Mouse (Mus musculus) CH12.LX (cell line): ENCODE data around the gene Dnajc11. TPM values are rescaled to one million over a fixed set of nuclear protein-coding genes. Genes with fewer than 3 reads are reported as not detected.

Experiments
- DNase-seq: peaks from one replicate; pipeline ENCODE4 v3.0.0-alpha.2; 2013; ENCODE audit errors: extremely low read depth
- H3K27ac ChIP-seq: 2 replicates; pipeline ENCODE4 v1.5.1; 2012; ENCODE audit warnings: low read depth, mild to moderate bottlenecking, control low read depth, moderate library complexity; ENCODE audit not compliant: insufficient read depth
- H3K27me3 ChIP-seq: replicated peaks from 2 replicates; pipeline ENCODE3; 2012; ENCODE audit warnings: inconsistent platforms
- H3K36me3 ChIP-seq, 2 experiments: replicated peaks in 1 of 2; 2 replicates each; pipeline versions ENCODE3 to v1.6.1; 2012; ENCODE audit warnings: inconsistent platforms in 1 of 2, low read length in 1 of 2, mild to moderate bottlenecking in 1 of 2, mixed read lengths in 1 of 2, moderate library complexity in 1 of 2; ENCODE audit not compliant: control insufficient read depth in 1 of 2, insufficient read depth in 1 of 2
- H3K4me1 ChIP-seq, 2 experiments: 2 replicates each; pipeline ENCODE4 v1.6.1; 2012; ENCODE audit warnings: inconsistent platforms in 1 of 2, moderate library complexity in 1 of 2; ENCODE audit not compliant: insufficient read depth in 2 of 2, control insufficient read depth in 1 of 2
- H3K4me2 ChIP-seq: 2 replicates; pipeline ENCODE4 v1.6.1; 2012; ENCODE audit warnings: low read depth, mild to moderate bottlenecking, control low read depth; ENCODE audit not compliant: poor library complexity, insufficient read depth, severe bottlenecking
- H3K4me3 ChIP-seq, 3 experiments: fragments of 150-350 bp in 1 of 3; sonication (generic) in 1 of 3; replicated peaks in 1 of 3; 2 replicates each; pipeline versions ENCODE3 to v1.5.1; 2011 to 2012; ENCODE audit warnings: low read depth in 2 of 3, low read length in 2 of 3, mild to moderate bottlenecking in 2 of 3, moderate library complexity in 2 of 3, control low read depth in 1 of 3, improper control_type of control experiment in 1 of 3, inconsistent platforms in 1 of 3, mixed read lengths in 1 of 3; ENCODE audit not compliant: poor library complexity in 1 of 3
- H3K79me2 ChIP-seq: replicated peaks from 2 replicates; pipeline ENCODE4 v1.6.1; 2012; ENCODE audit warnings: mild to moderate bottlenecking, moderate library complexity; ENCODE audit not compliant: control insufficient read depth, poor library complexity, insufficient read depth, severe bottlenecking; ENCODE audit errors: extremely low read depth
- H3K9ac ChIP-seq: 2 replicates; pipeline ENCODE4 v1.6.1; 2012; ENCODE audit warnings: low read depth, mild to moderate bottlenecking, control low read depth, moderate library complexity; ENCODE audit not compliant: insufficient read depth
- H3K9me3 ChIP-seq: replicated peaks from 2 replicates; pipeline ENCODE3; 2012; ENCODE audit warnings: low read length, inconsistent platforms, mixed read lengths
- BHLHE40 ChIP-seq: IDR thresholded peaks from 2 replicates; pipeline ENCODE4 v1.6.1; 2011; ENCODE audit warnings: mild to moderate bottlenecking, low read depth, low read length, improper control_type of control experiment
- CHD1 ChIP-seq: IDR thresholded peaks from 2 replicates; pipeline ENCODE4 v1.6.1; 2012; ENCODE audit warnings: low read depth, low read length, improper control_type of control experiment, inconsistent platforms
- CHD2 ChIP-seq: IDR thresholded peaks from 2 replicates; pipeline ENCODE4 v1.6.1; 2011; ENCODE audit warnings: low read length, improper control_type of control experiment
- CTCF ChIP-seq, 2 experiments: IDR thresholded peaks in 1 of 2; conservative IDR thresholded peaks in 1 of 2; 2 replicates each; pipeline ENCODE4 v1.5.1; 2011 to 2012; ENCODE audit warnings: low read depth in 2 of 2, low read length in 2 of 2, improper control_type of control experiment in 1 of 2, inconsistent platforms in 1 of 2, mild to moderate bottlenecking in 1 of 2, moderate library complexity in 1 of 2
- E2F4 ChIP-seq: IDR thresholded peaks from 2 replicates; pipeline ENCODE4 v1.6.1; 2011; ENCODE audit warnings: low read depth, low read length, improper control_type of control experiment; ENCODE audit not compliant: insufficient replicate concordance
- ETS1 ChIP-seq: conservative IDR thresholded peaks from 2 replicates; pipeline ENCODE4 v1.6.1; 2012; ENCODE audit warnings: low read depth, mild to moderate bottlenecking, inconsistent platforms, low read length, improper control_type of control experiment, moderate library complexity
- GABPA ChIP-seq: IDR thresholded peaks from 2 replicates; pipeline ENCODE4 v1.6.1; 2012; ENCODE audit warnings: low read depth, low read length, improper control_type of control experiment, inconsistent platforms; ENCODE audit not compliant: insufficient replicate concordance
- HCFC1 ChIP-seq: IDR thresholded peaks from 2 replicates; pipeline ENCODE4 v1.6.1; 2012; ENCODE audit warnings: low read depth, mild to moderate bottlenecking, inconsistent platforms, low read length, improper control_type of control experiment
- IRF4 ChIP-seq: IDR thresholded peaks from 2 replicates; pipeline ENCODE4 v1.6.1; 2014; ENCODE audit warnings: low read depth, mild to moderate bottlenecking, inconsistent platforms, low read length, improper control_type of control experiment
- JUND ChIP-seq: conservative IDR thresholded peaks from 2 replicates; pipeline ENCODE4 v1.6.1; 2011; ENCODE audit warnings: low read depth, low read length, improper control_type of control experiment
- KAT2A ChIP-seq: IDR thresholded peaks from 2 replicates; pipeline ENCODE4 v1.6.1; 2012; ENCODE audit warnings: low read length, improper control_type of control experiment, inconsistent platforms; ENCODE audit not compliant: insufficient replicate concordance
- MAFK ChIP-seq: IDR thresholded peaks from 2 replicates; pipeline ENCODE4 v1.6.1; 2011; ENCODE audit warnings: low read length, improper control_type of control experiment; ENCODE audit not compliant: insufficient replicate concordance
- MAX ChIP-seq: IDR thresholded peaks from 2 replicates; pipeline ENCODE4 v1.6.1; 2011; ENCODE audit warnings: low read length, improper control_type of control experiment
- MAZ ChIP-seq: IDR thresholded peaks from 2 replicates; pipeline ENCODE4 v1.6.1; 2012; ENCODE audit warnings: low read depth, mild to moderate bottlenecking, inconsistent platforms, low read length, improper control_type of control experiment, moderate library complexity
- MXI1 ChIP-seq: IDR thresholded peaks from 2 replicates; pipeline ENCODE4 v1.6.1; 2011; ENCODE audit warnings: mild to moderate bottlenecking, low read depth, low read length, improper control_type of control experiment
- MYC ChIP-seq: IDR thresholded peaks from 2 replicates; pipeline ENCODE4 v1.6.1; 2011; ENCODE audit warnings: low read depth, mild to moderate bottlenecking, improper control_type of control experiment, low read length
- NRF1 ChIP-seq: IDR thresholded peaks from 2 replicates; pipeline ENCODE4 v1.6.1; 2014; ENCODE audit warnings: low read depth, mild to moderate bottlenecking, inconsistent platforms, low read length, improper control_type of control experiment, moderate library complexity
- PAX5 ChIP-seq: IDR thresholded peaks from 2 replicates; pipeline ENCODE4 v1.6.1; 2012; ENCODE audit warnings: low read length, inconsistent platforms, mixed read lengths
- POLR2A ChIP-seq: IDR thresholded peaks from 2 replicates; pipeline ENCODE4 v1.6.1; 2011; ENCODE audit warnings: low read depth, mild to moderate bottlenecking, improper control_type of control experiment, low read length
- POLR2AphosphoS2 ChIP-seq: IDR thresholded peaks from 2 replicates; pipeline ENCODE4 v1.6.1; 2011; ENCODE audit warnings: low read depth, low read length, improper control_type of control experiment
- RAD21 ChIP-seq: IDR thresholded peaks from 2 replicates; pipeline ENCODE4 v1.6.1; 2011; ENCODE audit warnings: low read depth, mild to moderate bottlenecking, low read length, improper control_type of control experiment, moderate library complexity
- SIN3A ChIP-seq: IDR thresholded peaks from 2 replicates; pipeline ENCODE4 v1.6.1; 2012; ENCODE audit warnings: low read length, improper control_type of control experiment, inconsistent platforms
- SMC3 ChIP-seq: IDR thresholded peaks from 2 replicates; pipeline ENCODE4 v1.6.1; 2011; ENCODE audit warnings: low read depth, low read length, improper control_type of control experiment
- TBP ChIP-seq: conservative IDR thresholded peaks from 2 replicates; pipeline ENCODE4 v1.6.1; 2011; ENCODE audit warnings: low read depth, low read length, improper control_type of control experiment
- TCF12 ChIP-seq: IDR thresholded peaks from 2 replicates; pipeline ENCODE4 v1.6.1; 2014; ENCODE audit warnings: low read depth, mild to moderate bottlenecking, inconsistent platforms, low read length, improper control_type of control experiment
- UBTF ChIP-seq: IDR thresholded peaks from 2 replicates; pipeline ENCODE4 v1.6.1; 2012; ENCODE audit warnings: low read depth, mild to moderate bottlenecking, inconsistent platforms, low read length, improper control_type of control experiment, moderate library complexity
- USF1 ChIP-seq: IDR thresholded peaks from 2 replicates; pipeline ENCODE4 v1.6.1; 2014; ENCODE audit warnings: low read depth, mild to moderate bottlenecking, inconsistent platforms, low read length, improper control_type of control experiment
- ZC3H11A ChIP-seq: IDR thresholded peaks from 2 replicates; pipeline ENCODE4 v1.6.1; 2012; ENCODE audit warnings: low read depth, mild to moderate bottlenecking, inconsistent platforms, low read length, improper control_type of control experiment
- ZKSCAN1 ChIP-seq: IDR thresholded peaks from 2 replicates; pipeline ENCODE4 v1.6.1; 2012; ENCODE audit warnings: low read depth, inconsistent platforms, low read length, improper control_type of control experiment, borderline replicate concordance
- ZMIZ1 ChIP-seq: IDR thresholded peaks from 2 replicates; pipeline ENCODE4 v1.6.1; 2012; ENCODE audit warnings: low read depth, mild to moderate bottlenecking, inconsistent platforms, low read length, improper control_type of control experiment
- ZNF384 ChIP-seq: IDR thresholded peaks from 2 replicates; pipeline ENCODE4 v1.6.1; 2012; ENCODE audit warnings: low read depth, low read length, improper control_type of control experiment, inconsistent platforms
- dilution Hi-C: fragments of 300-500 bp; cut with MboI; formaldehyde crosslinking; loops from 2 replicates; pipeline ENCODE4 v1.14.3; 2020; ENCODE audit warnings: low sequenced_read_pairs; ENCODE audit not compliant: extremely low pct_unique_long_range_greater_than_20kb, extremely low pct_ligation_motif_present
- in situ Hi-C: fragments of 300-500 bp; cut with MboI; formaldehyde crosslinking; loops from 3 replicates; pipeline ENCODE4 v1.14.3; 2019; ENCODE audit warnings: low sequenced_read_pairs, low pct_ligation_motif_present, low pct_unique_long_range_greater_than_20kb, mixed read lengths
- polyA plus RNA-seq: library from polyadenylated mRNA; unstranded; fragments of >175 nt; gene quantifications from 2 replicates; pipeline ENCODE4 v1.2.1, GENCODE M21; 2012; ENCODE audit warnings: low read depth; ENCODE audit not compliant: insufficient read length
- total RNA-seq, 2 experiments: library from RNA; depleted of rRNA; stranded (reverse); fragments of 300-350 nt in 1 of 2; fragments of >200 nt in 1 of 2; gene quantifications; 2 replicates each; pipeline ENCODE4 v1.2.3; 2012 to 2014

Gene Dnajc11
- total and polyA plus RNA-seq, 3 experiments = 63.5 to 102 (median 75.6) TPM

DNA sequence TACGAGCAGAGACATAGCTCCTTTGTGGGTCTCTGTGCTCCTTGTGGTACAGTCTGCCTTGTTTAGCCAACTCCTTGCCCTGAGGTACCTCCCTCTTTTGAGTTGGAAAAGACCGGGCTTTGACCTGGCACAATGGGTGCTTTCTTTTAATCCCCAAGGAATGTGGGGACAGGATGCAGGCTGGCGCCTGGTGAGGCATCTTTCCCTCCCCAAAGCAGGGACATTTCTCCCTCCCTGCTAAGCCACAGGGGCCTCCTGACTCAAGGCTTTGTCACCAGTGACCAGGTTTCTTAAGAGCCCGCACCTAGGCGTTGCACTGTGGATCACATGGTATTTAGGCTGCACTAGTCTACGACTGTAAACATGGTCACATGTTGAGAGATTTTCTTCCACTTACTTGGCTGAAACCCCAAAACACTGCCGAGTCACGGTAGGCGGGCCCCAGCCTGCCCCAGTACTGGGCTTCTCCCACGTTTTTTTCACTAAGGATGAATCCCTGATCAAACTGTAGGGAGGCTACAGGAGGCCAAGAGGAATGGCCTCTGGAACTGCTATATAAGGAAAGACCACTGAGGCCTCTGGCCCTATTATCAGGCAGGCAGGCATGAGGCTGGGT is 76.7 kb downstream of the Dnajc11 start:
- Histone ChIP-seq H3K4me1 (peaks cover 12 to 36% of the 10 kb centered on the region in 2 experiments), H3K9ac (peak overlapping the region; percentile 47; the same call in 1 of the 2 replicates), H3K27ac (no peak overlapping the region), H3K36me3 (peaks cover 21 to 37% of the 10 kb centered on the region in 2 experiments), H3K4me2 (peak overlapping the region; percentile 86), H3K9me3 (no peaks in the 10 kb centered on the region), H3K27me3 (peaks cover 18% of the 10 kb centered on the region), H3K79me2 (peaks cover 2% of the 10 kb centered on the region; the same call in 1 of the 2 replicates), H3K4me3 (peak overlapping the region; percentile 68 to 92 (median 86))
- no peak for DNase-seq
- in situ Hi-C loops (no loop called here), dilution Hi-C loops (no loop called here)
- TF ChIP-seq POLR2AphosphoS2 (no peak), IRF4 (no peak), CTCF (conservative IDR thresholded peaks at IDR 0.05 in 1 of 2, IDR thresholded peaks at IDR 0.05 in 1 of 2; ENCODE audit: low read depth in 2 of 2, low read length in 2 of 2) (no peak), E2F4 (no peak), KAT2A (no peak), CHD1 (no peak), CHD2 (no peak), ZC3H11A (no peak), ZKSCAN1 (no peak), ETS1 (no peak), SIN3A (peak; percentile 57; the same call in 1 of the 2 replicates), NRF1 (no peak), USF1 (peak; percentile 18; the same call in 1 of the 2 replicates), MYC (no peak), HCFC1 (no peak), MXI1 (peak; percentile 78), ZMIZ1 (no peak), POLR2A (no peak), MAX (peak; percentile 43; the same call in 1 of the 2 replicates), UBTF (no peak), SMC3 (no peak), JUND (no peak), MAZ (no peak), GABPA (no peak), MAFK (no peak), BHLHE40 (no peak), ZNF384 (no peak), RAD21 (no peak), TCF12 (no peak), PAX5 (no peak), TBP (no peak)
